Mouse (Mus musculus) ovary, adult 10 weeks (tissue): Measurements from ENCODE around the gene Plgrkt. TPM values are rescaled to one million over a fixed set of nuclear protein-coding genes. Genes with fewer than 3 reads are reported as not detected.

Experiments
- polyA plus RNA-seq: library from polyadenylated mRNA; stranded (reverse); fragments of 350-450 nt; fragmentation: Illumina TruSeq; extraction: RNeasy Lipid Tissue Mini Kit (QIAGEN cat#74804); gene quantifications from one replicate; pipeline ENCODE4 v1.2.3, GENCODE M21; 2014

Plgrkt gene
- polyA plus RNA-seq = 55.8 TPM

GRCm38 (mm10) chr19:29366969-29367622 is at the start of gene Plgrkt, which contains the start of gene Cd274:
Plgrkt (minus strand) TSS chr19:29367390.
Cd274 (plus strand) TSS chr19:29367455.

GRCm38 (mm10) chr19:29410619-29411018 is 43.4 kb upstream of the Plgrkt start, which contains the start of gene Pdcd1lg2:
Pdcd1lg2 (plus strand) TSS chr19:29410919.

GRCm38 (mm10) chr19:29334068-29334745 is 33.0 kb downstream of the Plgrkt start, which contains the start of gene Rln1:
Rln1 (minus strand) TSS chr19:29334670.

GRCm38 (mm10) chr19:29325053-29325851 is 41.9 kb downstream of the Plgrkt start, which contains the start of gene Insl6:
Insl6 (minus strand) TSS chr19:29325356.

Other genes starting within 250 kb of the Plgrkt start
- gene Jak2, start 115.6 kb downstream of the Plgrkt start, polyA plus RNA-seq = 108 TPM
- gene Insl6, start 42.0 kb downstream of the Plgrkt start, polyA plus RNA-seq = 2.6 TPM
- gene Rln1, start 32.7 kb downstream of the Plgrkt start, polyA plus RNA-seq = not detected
- 3.8 TPM for gene Cd274, start 65 bp upstream of the Plgrkt start, polyA plus RNA-seq
- gene Pdcd1lg2, start 43.5 kb upstream of the Plgrkt start, polyA plus RNA-seq = not detected
- 61.4 TPM for gene Ric1, start 154.9 kb upstream of the Plgrkt start, polyA plus RNA-seq